Mouse (Mus musculus): ENCODE results near the gene Suds3. TPM values are rescaled to one million over a fixed set of nuclear protein-coding genes. Genes with fewer than 3 reads are reported as not detected.

Gene Suds3
- 10 to 100 TPM; 76.0 to 91.9 (median 89.6) TPM for total RNA-seq (2022)

GRCm38 (mm10) chr5:117115836-117116366 lies at the start of gene Suds3:
Gene Suds3, minus strand, starts transcription at chr5:117116113.
- DNase-seq (ENCODE audit: low spot score in 2 of 2): peak; percentile 94 to 95

- DNase-seq (ENCODE audit: low spot score in 2 of 2): no peak
Observed at GRCm38 (mm10) chr5:117164923-117165322, 49.0 kb upstream of the Suds3 start.

- DNase-seq (ENCODE audit: low spot score in 2 of 2): no peak
Observed at GRCm38 (mm10) chr5:117164516-117164915, 48.6 kb upstream of the Suds3 start.

- no peak for DNase-seq (ENCODE audit: low spot score in 2 of 2)
Observed at GRCm38 (mm10) chr5:117163790-117164189, 47.9 kb upstream of the Suds3 start.

GRCm38 (mm10) chr5:117160499-117160898 lies 44.6 kb upstream of the Suds3 start:
- no peak for DNase-seq (ENCODE audit: low spot score in 2 of 2)

GRCm38 (mm10) chr5:117159805-117160291 lies 43.9 kb upstream of the Suds3 start:
- DNase-seq (ENCODE audit: low spot score in 2 of 2): no peak

GRCm38 (mm10) chr5:117159326-117159725 lies 43.4 kb upstream of the Suds3 start:
- no peak for DNase-seq (ENCODE audit: low spot score in 2 of 2)

GRCm38 (mm10) chr5:117158335-117159018 lies 42.6 kb upstream of the Suds3 start:
- DNase-seq (ENCODE audit: low spot score in 2 of 2): peak; percentile 35 to 46

- DNase-seq (ENCODE audit: low spot score in 2 of 2): peak; percentile 32 to 60
Observed at GRCm38 (mm10) chr5:117153527-117154091, 37.7 kb upstream of the Suds3 start.

- DNase-seq (ENCODE audit: low spot score in 2 of 2): no peak
Observed at GRCm38 (mm10) chr5:117152944-117153343, 37.0 kb upstream of the Suds3 start.

GRCm38 (mm10) chr5:117150068-117150467 lies 34.2 kb upstream of the Suds3 start:
- no peak for DNase-seq (ENCODE audit: low spot score in 2 of 2)

GRCm38 (mm10) chr5:117149054-117149942 lies 33.4 kb upstream of the Suds3 start:
- no peak for DNase-seq (ENCODE audit: low spot score in 2 of 2)

GRCm38 (mm10) chr5:117147187-117148095 lies 31.5 kb upstream of the Suds3 start:
- DNase-seq (ENCODE audit: low spot score in 2 of 2): no peak

- no peak for DNase-seq (ENCODE audit: low spot score in 2 of 2)
Observed at GRCm38 (mm10) chr5:117146165-117146564, 30.3 kb upstream of the Suds3 start.

- no peak for DNase-seq (ENCODE audit: low spot score in 2 of 2)
Observed at GRCm38 (mm10) chr5:117143721-117144135, 27.8 kb upstream of the Suds3 start.

- no peak for DNase-seq (ENCODE audit: low spot score in 2 of 2)
Observed at GRCm38 (mm10) chr5:117140374-117140773, 24.5 kb upstream of the Suds3 start.

- DNase-seq (ENCODE audit: low spot score in 2 of 2): no peak
Observed at GRCm38 (mm10) chr5:117139822-117140221, 23.9 kb upstream of the Suds3 start.

GRCm38 (mm10) chr5:117138295-117138988 lies 22.5 kb upstream of the Suds3 start:
- DNase-seq (ENCODE audit: low spot score in 2 of 2): peak in 1 of 2 experiments; percentile 57

GRCm38 (mm10) chr5:117137594-117137993 lies 21.7 kb upstream of the Suds3 start:
- DNase-seq (ENCODE audit: low spot score in 2 of 2): no peak

- no peak for DNase-seq (ENCODE audit: low spot score in 2 of 2)
Observed at GRCm38 (mm10) chr5:117137011-117137410, 21.1 kb upstream of the Suds3 start.
